Mouse (Mus musculus) cerebellum, postnatal 4 days (tissue): Measurements from ENCODE around the gene Litaf.
A peak's percentile ranks its signal among the peaks of the same experiment; 100 is the strongest.
"Not testable (repeated sequence)": the region's sequence is repeated elsewhere in the genome, so short reads cannot be mapped to it uniquely, and the experiment has no call there.

Experiments
- DNase-seq, 2 experiments: peaks; one replicate each; pipeline ENCODE4 v3.0.0; 2022; ENCODE audit warnings: low spot score in 2 of 2, mixed read lengths in 1 of 2

Gene Litaf

DNA sequence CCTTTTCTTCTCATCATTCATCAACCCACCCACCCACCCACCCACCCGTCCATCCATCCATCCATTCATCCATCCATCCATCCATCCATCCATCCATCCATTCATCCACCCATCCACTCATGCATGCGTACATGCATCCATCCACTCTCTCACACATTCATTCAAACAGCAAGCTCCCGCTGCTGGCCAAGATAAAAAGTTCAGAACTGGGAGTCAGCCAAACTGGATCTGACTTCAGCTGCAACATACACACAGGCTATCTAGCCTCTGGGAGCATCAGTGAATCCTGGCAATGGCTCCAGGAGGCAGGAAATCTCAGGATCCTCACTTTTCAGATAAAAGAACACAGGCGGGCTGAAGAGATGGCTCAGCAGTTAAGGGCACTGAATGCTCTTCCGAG lies 42.3 kb downstream of the Litaf start:
- no peak for DNase-seq

DNA sequence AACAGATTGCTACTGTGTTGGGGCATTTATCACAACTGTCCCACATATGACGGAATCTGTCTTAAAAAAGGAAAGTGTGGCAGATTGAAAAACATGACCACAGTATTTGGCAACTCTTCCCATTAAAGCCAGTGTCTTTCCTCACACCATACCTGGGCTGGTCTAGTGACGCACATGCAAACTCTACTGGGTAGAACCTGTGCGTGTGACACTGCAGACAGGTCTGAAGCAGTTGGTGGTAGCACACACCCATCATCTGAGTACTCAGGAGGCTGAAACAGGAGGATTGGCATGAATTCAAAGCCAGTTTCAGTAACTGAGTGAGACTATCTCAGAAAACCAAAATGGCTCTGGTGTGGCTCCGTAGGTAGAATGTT lies 43.9 kb downstream of the Litaf start:
- no peak for DNase-seq

DNA sequence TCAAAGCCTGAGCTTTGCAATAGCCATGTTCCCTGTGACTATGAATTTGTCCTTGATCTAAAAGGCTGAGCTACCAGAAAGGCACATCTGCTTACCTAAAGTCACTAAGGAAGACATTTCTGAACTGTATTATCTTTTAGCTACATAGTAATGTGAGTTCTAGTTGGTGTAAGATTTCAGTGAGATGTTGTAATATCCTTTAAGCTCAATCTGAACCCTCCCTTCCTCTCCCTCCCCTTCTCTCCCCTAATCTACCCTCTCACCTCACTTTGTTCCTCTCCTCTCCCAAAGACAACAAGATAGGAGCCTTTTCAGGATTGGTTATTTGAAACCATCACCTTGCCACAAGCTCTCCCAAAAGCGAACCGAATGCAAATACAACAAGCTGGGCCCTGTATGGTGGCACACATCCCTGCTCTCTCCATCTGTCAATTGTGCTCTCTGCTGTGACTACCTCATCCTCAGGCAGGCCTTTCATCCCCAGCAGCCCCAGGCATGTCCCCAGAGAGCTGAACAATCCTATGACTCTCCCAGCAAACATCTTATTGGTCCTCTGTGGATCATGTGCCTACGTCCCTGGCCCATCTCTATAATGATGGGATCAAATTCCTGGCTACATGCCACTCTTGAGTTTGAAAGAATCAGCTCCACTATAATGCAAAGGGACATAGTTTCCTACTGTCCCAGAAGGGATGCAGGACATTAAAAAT lies 44.4 kb downstream of the Litaf start:
- DNase-seq: no peak

DNA sequence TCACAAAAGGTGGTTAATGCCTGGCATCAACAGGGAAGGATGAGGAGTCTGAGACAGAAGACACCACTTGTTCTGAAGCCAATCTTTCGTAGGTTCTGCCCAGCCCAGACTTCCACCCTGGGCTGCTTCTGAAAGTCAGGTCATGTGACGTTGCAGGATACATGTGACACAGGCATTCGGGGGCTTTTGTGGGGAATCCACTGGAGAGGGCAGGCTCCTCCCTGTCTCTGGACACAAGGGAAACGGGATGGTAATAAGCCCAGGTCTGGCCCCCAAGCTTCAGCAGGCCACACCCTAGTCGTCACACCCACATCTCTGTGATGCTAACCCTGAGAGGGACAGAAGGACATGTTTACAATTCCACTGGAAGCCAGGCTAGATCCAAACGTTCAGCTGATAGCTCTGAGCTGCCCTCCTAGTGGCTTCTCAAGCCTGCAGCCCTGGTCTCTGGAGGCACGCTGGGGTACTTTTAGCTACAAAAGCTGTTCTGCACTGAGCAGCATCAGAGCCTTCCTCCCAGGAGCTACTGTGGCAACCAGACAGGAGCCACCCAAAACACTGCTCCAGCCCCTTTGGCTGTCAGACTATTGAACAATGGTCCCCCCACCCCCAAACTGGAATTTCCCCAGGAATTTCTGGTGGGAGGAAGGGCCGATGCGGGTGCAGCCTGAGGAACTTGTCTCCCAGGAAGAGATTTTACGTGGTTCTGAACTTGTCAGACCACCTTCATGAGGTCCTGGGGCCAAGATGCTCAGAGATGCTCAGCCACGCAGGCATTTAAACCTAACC lies 48.0 kb downstream of the Litaf start:
- DNase-seq: no peak

DNA sequence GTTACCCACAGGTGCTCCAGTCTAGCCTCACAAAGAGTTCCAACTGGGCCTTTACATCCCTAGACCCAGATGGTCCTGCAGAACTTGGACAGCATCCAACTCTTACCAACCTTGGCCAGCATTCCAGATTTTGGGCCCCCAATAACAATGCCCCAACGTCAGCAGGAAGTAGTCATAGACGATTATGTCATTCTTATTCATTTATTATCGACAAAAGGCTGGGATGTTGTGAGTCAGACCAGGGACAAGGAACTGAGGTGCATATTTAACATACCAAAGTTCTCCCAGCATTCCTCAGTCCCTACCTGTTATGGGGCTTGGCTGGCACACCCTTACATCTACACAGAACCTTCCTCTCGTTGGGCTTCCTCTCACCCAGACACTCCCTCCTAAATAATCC lies 49.6 kb downstream of the Litaf start:
- no peak for DNase-seq

DNA sequence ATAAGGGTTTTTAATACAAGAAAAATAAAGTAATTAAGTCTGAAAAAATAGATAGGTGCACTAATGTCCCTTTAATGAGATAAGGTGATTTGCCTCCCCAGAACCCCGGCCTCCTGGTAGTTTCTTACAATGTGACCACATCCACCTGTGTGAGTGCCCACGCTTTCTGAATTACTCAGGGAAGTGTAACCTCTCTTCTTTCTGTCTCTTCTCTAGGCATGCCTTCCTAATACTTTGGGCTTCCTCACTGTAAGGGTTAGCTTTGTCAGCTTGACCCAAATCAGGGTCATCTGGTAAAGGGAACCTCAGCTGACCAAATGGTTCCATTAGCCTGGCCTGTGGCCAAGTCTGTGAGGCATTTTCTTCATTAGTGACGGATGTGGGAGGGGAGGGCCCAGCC lies 51.5 kb downstream of the Litaf start:
- no peak for DNase-seq

DNA sequence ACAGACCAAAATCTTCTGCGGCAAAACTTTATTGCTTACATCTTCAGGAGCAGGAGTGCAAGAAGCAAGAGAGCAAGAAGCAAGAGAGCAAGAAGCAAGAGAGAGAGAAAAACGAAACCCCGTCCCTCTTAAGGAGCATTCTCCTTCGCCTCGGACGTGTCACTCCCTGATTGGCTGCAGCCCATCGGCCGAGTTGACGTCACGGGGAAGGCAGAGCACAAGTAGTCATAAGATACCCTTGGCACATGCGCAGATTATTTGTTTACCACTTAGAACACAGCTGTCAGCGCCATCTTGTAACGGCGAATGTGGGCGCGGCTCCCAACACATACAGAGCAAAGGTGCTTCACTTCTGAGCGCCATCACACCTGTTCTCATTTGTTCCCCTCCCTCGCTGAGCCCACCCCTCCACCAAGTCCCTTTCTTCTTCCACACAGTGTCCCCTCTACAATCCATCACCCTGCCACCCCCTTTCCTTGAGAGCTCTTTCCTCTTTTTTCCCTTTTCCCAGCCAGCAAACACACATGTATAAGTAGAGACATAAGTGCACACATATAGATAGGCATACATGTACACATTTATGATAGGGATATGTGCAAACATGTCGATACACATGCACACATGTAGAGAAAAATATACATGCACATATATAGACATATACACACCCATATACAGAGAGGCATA lies 52.4 kb downstream of the Litaf start:
- not testable (repeated sequence) for DNase-seq

DNA sequence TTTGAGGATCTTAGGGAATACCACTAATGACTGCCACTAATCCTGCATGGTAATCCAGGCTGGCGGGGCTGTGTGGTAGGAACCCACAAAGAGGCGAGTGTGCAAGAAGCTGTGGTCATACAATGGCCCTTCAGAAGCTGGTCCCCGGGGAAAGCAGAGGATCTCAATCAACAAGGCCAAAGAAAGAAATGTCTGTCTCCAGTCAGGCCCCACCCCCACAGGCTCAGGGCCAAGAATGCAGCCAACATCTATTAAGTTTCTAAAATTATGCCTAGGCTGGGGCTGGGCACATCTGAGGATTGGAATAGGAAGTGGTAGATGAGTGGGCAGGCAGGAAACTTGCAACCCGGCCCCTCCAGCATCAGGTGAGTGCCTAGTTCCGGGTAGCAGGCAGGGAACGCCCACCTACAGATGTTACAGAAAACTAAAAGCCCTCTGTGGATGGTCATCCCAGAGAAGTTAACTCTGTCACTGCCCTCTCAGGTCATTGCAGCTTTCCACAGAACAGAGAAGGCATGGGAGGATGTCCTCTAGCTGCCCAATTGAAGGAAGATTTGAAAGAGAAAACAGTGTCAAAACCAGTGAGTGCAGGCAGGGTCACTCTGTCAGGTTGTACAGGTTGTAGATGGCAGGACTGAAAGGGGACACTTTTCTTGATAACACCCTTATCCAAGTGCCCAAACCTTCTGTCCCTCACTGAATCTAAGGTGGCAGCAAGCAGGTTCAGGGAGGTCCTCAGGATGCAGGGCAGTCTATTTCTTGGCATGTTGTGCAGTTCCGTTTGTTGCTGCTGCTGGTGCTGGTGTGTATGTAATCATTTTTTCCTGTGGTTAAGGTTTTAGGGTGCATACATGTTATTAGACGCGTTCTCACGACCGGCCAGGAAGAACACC lies 53.1 kb downstream of the Litaf start:
- DNase-seq: peak in 1 of 2 experiments; percentile 37

DNA sequence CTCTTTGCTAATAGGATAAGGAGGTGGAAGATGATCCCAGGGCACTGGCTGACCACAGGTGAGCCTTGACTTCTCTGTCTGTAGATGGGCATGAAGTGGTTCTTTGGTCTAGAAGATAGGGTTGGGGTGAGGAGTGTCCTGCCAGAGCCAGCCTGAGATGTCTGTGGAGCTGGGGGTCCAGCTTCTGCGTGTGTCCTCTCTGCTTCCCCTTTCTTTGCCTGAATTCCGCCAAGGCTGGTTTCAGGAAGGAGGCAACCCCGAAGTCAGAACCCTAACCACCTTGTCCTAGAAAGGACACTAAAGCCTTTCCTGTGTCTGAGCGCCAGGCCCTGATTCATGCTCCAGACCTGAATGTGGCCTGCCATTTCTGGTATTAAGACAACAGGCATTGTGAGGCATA lies 54.0 kb downstream of the Litaf start:
- DNase-seq: no peak

DNA sequence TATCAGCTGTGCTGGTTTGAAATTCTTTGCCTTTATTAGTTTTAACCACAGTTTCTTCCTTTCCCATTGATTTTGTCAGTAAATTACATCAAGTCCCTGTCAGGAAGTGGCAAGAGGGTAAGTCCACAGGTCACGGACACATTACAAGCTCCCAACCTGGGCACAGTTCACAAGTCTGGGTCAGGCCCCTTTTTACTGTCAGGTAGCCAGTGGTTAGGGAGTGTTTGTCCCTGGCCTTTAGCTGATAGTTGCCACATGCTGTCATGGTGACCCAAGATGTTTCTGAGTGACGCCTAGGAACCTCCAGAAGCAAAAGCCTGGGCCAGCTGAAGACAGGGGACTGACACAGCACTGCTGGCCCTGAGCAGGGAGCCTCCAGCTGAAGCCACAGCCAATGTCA lies 54.8 kb downstream of the Litaf start:
- no peak for DNase-seq

DNA sequence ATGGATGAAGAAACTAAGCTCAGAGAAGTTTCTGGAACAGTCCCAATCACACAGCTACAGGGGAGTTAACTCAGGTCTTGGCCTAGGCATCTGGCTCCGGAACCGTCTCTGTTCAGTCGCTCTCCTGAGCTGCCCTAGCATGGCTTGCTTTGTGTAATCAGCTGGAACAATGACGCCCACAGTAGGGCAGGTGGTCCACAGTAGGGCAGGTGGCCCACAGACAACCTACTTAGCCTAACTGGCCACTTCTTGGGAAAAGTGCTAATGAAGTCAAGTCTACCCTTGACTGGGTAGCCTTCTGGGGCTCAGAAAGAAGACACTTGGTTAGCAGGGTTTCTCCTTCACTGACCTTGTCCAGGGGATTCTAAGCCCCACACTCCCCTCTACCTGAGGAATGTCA lies 55.7 kb downstream of the Litaf start:
- DNase-seq: no peak

DNA sequence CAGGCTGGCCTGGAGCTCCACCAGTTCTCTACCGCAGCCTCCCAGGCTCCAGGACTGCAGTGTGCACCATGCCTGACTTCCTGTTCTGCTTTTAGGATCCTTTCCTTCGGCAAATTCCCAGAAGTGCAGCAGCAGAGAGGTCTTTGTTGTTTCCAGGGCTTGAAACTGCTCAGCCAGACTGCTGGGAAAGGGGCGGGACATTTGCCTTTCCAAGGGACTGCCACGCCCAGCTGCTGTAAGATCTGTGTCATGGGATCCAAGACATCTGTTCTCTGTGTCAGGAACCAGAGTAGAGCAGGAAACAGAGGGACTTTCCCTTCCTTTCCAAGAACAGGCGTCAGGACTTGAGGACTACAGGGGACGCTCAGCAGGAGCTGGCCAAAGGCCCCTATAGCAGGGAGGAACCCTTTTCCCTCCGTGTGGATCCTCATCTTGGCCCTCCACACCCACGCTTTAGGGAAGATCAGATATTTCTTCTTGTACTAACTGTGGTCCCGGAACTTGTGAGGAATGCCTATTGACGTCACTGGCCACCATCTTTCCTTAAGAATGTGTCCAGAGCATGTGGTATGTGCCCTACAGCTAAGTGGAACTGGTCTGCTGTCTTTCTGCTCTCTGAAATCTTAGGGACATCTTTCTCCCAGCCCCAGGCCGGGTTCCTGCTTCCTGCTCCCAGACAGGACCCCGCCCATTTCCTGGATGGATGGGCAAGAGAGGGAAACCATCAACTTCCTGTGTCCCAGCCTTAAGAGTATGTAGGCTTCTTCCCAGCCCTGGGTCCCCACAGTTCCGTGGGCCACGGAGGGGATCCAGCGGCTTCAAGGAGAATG lies 57.6 kb downstream of the Litaf start:
- DNase-seq: peak in 1 of 2 experiments; percentile 48

DNA sequence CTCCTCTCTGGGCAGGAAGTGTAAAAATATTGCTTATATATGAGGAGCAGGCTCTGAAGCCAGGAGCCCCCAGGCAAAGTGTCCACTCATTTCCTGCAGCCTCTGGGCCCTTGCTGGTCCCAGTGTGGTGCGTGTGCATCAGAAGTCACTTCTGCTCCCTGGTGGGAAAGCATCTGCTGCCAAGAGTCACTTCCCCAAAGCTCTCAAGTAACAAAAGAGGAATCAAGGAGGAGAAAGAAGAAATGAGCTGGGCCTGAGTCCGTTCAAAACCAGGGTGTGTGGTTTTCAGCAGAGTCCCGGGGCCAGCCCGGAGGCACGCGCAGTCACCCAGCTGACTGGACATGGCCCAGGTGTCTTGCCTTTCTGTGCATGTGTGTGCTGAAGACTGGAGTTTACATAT lies 59.9 kb downstream of the Litaf start:
- DNase-seq: no peak

DNA sequence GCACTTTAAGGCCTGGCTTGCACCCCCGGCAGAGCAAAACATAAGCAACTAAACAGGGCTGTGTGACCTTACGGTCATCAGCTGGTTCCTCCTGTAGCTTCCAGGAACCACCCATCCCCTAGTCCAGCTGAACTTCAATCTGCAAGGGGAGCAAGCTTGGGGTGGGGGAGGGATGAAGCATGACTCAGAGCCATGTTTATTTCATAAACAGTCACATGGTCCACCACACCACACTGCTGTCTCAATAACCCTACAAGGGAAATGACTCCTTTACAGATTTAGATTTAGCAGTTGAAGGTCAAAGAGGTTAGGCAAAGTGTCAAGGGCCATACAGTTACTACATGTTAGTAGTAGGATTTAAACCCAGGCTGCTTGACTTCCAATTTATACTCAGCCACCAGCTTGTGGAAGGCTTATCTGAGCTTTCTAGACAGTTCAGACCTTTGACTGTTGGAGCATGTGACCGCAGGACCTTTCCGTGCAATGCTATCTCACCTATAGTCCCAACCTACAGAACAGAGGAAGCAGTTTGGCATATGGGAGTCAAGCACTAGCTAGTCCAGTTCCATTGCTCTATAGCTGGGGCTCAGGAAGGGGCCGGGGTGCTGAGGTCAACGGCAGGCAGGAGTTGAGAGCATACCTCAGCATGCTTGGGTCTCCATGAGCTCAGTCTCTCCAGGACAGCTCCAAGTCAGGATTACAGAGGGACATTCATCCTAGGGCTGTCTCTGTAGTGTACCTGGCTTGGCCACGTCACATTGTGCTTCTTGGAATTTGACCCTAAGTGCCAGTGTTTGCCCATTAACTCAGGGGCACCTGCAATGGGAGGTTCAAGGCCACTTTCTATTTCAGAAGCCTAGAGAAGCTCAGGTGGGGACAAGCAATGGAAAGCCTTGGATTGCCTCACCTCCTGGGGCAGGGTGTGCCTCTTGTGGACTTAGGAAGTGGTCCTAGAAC lies 64.0 kb downstream of the Litaf start:
- no peak for DNase-seq

DNA sequence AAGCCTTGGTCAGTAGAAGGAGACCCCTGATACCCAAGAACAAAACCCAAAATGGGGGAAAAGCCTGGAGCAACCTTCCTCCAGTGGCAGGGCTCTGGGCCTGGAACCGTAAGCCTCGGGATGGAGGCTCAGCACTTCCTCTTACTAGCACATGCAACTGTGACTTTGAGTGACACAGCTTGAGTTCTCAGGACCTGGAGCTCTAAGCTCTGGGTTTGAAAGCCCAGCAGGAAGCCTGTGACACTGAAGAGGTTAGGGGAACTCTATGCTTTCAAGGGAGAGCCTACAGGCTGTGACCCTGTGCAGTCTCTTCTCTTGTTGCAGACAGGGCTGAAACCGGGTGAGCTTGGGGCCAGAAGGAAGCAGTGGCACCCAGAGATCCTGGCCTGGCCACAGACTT lies 66.1 kb downstream of the Litaf start:
- no peak for DNase-seq

DNA sequence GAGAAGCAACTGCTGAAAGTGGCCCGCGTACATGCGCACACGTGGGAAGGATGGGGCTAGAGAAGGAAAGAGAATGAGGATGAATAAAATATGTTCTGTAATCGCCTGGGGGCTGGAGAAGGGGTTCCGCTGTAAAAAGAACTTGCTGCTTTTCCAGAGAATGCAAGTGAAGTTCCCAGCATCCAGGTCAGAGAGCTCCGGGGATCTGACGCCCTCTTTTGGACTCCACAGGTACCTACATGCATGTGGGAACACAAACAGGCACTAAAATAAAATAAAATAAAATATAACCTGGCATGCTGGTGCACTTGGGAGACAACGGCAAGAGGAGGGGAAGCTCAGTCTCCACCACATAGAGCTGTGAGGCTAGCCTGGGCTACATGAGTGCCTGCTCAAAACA lies 67.7 kb downstream of the Litaf start:
- no peak for DNase-seq

DNA sequence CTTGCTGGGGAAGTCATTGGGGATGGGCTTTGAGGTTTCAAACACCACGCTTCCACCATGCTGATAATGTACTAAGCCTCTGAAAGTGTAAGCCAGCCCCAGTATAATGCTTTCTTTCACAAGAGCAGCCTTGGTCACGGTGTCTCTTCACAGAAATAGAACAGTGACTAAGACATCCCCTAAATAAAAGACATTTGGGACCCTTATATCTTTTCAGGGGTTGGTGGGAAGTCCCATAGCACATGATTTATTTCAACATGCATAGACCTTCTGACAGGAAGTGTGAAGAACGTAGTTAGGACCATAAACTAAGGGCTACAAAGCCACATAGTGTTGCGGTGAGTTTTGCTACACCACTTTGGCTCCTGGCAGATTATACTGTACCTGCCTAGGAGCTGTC lies 69.4 kb downstream of the Litaf start:
- DNase-seq: no peak

DNA sequence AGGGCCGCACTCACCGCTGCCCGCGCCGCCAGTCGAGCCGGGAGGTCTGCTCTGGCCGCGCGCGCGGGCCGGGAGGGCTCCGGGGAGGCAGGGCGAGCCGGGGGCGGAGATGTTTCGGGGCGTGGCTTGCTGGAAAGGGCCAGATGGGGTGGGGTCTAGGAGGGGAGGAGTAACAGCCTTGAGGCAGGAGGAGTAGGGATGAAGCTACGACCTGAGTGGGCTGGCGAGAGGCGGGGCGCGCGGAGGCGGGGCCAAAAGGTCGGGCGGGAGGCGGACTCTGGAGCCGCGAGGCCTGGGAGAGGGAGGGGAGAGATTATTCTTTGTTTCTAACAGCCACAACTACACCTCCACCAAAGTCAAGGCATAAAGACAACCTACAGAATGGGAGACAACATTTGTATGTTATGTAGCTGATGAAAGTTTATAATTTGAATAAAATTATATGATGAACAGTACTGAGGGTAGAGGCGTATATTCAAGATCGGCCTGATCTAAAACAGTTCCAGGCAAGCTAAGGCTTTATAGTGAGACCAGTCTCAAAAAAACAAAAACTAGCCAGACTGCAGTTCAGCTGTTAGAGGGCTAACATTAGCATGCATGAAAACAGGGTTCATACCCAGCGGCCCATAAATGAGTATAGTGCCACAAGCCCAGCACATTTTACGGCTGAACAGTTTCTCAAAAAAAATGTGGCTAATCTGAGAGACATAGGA lies 72.8 kb downstream of the Litaf start:
- peak; percentile 64 to 82 for DNase-seq
